Mouse (Mus musculus): Measurements from ENCODE around the gene Lin28b. TPM values are rescaled to one million over a fixed set of nuclear protein-coding genes. Genes with fewer than 3 reads are reported as not detected.

The Lin28b gene
- polyA plus RNA-seq, 1 experiment = not detected

DNA sequence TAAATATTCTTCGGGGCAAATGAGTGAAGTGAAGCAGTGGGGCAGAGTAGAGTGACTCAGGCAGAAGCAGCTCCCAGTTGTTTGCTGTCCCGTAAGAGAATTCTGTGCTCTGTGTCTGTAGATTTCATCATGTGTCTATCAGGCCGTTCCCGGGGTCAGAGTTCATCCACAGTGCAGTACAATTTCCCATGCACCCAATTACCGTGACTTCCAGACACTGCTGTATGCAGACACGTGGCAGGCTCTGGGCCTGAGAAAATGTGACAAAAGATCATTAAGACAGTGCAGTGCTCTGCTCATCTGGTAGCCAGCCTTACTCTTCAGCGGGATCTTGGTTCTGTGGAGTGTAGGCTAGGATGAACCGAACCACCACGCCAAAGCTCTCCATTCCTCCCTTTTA, 141.0 kb downstream of the Lin28b start:
- Histone ChIP-seq H3K27me3 (ENCODE audit: control insufficient read depth, insufficient read depth, low read length) (no peaks in the 10 kb centered on the region), H3K4me3 (ENCODE audit: low read depth, low read length) (no peak overlapping the region), H3K27ac (ENCODE audit: insufficient read depth, low read depth, low read length) (no peak overlapping the region), H3K36me3 (ENCODE audit: control insufficient read depth, insufficient read depth, low read length) (no peaks in the 10 kb centered on the region), H3K4me1 (ENCODE audit: control insufficient read depth, insufficient read depth, insufficient read length, low read length) (no peaks in the 10 kb centered on the region)
- TF ChIP-seq POLR2A (IDR thresholded peaks at IDR 0.05; ENCODE audit: low read depth, low read length) = no peak
- no peak for TF ChIP-seq CTCF (IDR thresholded peaks at IDR 0.05; ENCODE audit: extremely low read depth, insufficient read length, insufficient replicate concordance, low read depth, low read length)
- WGBS = 61% methylated on average over 9 of the region's 9 CpGs

DNA sequence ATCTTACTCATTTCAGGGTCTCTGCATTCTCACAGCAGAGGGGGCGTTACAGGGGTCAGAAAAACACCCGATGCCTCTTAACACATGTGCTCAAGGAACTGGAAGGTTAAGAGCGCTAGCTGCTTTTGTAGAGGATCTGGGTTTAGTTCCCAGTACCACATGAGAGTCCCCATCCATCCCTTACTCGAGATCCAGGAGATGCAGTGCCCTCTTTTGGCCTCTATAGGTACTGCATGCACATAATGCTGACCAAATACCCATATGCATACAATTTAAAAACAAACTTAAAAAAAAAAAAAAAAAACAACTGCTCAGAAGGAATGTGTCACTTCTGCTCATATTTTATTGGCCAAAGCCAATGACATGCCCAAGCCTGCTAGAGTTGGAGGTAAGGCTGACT, 141.8 kb downstream of the Lin28b start:
- WGBS = 75% methylated on average over 4 of the region's 4 CpGs
- no peaks in the 10 kb centered on the region for H3K36me3 ChIP-seq (ENCODE audit: control insufficient read depth, insufficient read depth, low read length)

DNA sequence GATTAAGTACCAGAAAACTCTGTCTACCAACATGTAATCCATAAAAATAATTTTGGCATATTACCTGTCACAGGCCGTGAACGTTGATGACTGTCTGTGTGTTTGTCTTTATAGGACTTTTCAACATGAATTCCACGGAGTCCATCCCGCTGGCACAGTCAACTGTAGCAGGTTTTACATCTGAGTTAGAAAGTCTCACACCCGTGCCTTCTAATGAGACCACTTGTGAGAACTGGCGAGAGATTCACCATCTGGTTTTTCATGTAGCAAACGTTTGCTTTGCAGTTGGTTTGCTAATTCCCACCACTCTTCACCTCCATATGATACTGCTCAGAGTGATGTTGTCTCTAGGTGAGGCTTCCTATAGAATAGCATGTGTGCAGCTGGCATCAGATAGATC, 147.1 kb downstream of the Lin28b start:
- WGBS = 68% methylated on average over 7 of the region's 7 CpGs
- TF ChIP-seq POLR2A (IDR thresholded peaks at IDR 0.05; ENCODE audit: low read depth, low read length) (no peak), CTCF (IDR thresholded peaks at IDR 0.05; ENCODE audit: extremely low read depth, insufficient read length, insufficient replicate concordance, low read depth, low read length) (no peak)
- H3K4me1 ChIP-seq (ENCODE audit: control insufficient read depth, insufficient read depth, insufficient read length, low read length) = no peaks in the 10 kb centered on the region
- H3K36me3 ChIP-seq (ENCODE audit: control insufficient read depth, insufficient read depth, low read length) = no peaks in the 10 kb centered on the region
- no peak overlapping the region for H3K4me3 ChIP-seq (ENCODE audit: low read depth, low read length)
- H3K27me3 ChIP-seq (ENCODE audit: control insufficient read depth, insufficient read depth, low read length) = peaks cover 12% of the 10 kb centered on the region
- no peak overlapping the region for H3K27ac ChIP-seq (ENCODE audit: insufficient read depth, low read depth, low read length)

More for the DNA sequence above, 141.8 kb downstream of the Lin28b start:
- H3K27ac ChIP-seq (ENCODE audit: insufficient read depth, low read depth, low read length) = no peak overlapping the region
- H3K4me1 ChIP-seq (ENCODE audit: control insufficient read depth, insufficient read depth, insufficient read length, low read length) = no peaks in the 10 kb centered on the region
- no peaks in the 10 kb centered on the region for H3K27me3 ChIP-seq (ENCODE audit: control insufficient read depth, insufficient read depth, low read length)
- no peak for TF ChIP-seq CTCF (IDR thresholded peaks at IDR 0.05; ENCODE audit: extremely low read depth, insufficient read length, insufficient replicate concordance, low read depth, low read length)
- H3K4me3 ChIP-seq (ENCODE audit: low read depth, low read length) = no peak overlapping the region

DNA sequence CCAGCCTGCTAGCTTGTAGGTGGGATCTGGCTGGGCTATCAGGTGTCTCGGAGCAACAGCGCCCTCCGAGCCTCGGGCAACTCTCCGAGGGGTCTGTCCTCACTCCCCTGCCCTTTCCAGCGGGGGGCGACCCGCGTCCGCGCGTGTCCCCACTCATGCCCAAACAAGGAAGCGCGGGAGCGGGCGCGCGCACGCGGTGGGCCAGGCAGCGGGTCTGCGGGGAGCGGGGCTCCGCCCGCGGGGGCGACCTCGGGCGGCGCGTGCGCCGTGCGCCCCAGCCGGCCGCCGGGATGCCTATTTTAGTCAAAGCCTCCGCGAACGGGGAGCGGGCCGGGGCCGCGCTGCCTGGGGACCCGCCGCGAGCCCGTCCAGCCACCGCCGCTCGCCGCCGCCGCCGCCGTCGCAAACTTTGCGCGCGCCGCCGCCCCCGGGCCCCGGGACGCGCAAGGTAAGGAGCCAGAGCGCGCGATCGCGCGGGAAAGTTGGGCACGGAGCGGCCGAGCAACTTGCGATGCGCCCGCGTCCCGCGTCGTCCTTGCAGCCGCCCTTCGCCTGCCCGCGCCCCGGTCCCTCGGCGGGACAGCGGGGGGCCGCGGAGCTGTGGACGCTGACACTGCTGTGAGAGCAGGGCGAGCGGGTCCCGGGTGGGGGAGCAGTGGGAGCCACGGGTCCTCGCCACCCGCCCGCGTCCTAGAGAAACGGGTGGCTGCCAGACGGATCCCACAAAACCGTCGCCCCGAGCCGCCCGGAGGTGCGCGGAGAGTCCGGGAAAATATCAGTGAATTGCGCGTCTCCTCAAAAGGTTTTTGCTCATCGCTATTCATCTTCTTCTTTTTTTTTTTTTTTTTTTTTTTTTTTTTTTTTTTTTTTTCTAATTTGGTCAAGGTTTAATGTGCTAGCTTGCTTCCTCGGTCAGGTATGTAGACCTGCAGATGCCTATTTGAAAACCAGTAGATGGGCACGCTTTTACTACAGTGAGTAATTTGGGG, 150.5 kb downstream of the Lin28b start, which contains the start of gene Bves:
Bves (plus strand) TSS at position 339 of the 989 bp plus-strand sequence.
- Histone ChIP-seq H3K4me3 (ENCODE audit: low read depth, low read length) (peak within 1 kb of the TSS; percentile 55), H3K36me3 (ENCODE audit: control insufficient read depth, insufficient read depth, low read length) (no peaks in the 10 kb centered on the region), H3K4me1 (ENCODE audit: control insufficient read depth, insufficient read depth, insufficient read length, low read length) (no peaks in the 10 kb centered on the region), H3K27ac (ENCODE audit: insufficient read depth, low read depth, low read length) (no peak within 1 kb of the TSS), H3K27me3 (ENCODE audit: control insufficient read depth, insufficient read depth, low read length) (peaks cover 12% of the 10 kb centered on the region)
- TF ChIP-seq CTCF (IDR thresholded peaks at IDR 0.05; ENCODE audit: extremely low read depth, insufficient read length, insufficient replicate concordance, low read depth, low read length) = no peak
- no peak for TF ChIP-seq POLR2A (IDR thresholded peaks at IDR 0.05; ENCODE audit: low read depth, low read length)
- 2% methylated on average over 116 of the region's 116 CpGs for WGBS

DNA sequence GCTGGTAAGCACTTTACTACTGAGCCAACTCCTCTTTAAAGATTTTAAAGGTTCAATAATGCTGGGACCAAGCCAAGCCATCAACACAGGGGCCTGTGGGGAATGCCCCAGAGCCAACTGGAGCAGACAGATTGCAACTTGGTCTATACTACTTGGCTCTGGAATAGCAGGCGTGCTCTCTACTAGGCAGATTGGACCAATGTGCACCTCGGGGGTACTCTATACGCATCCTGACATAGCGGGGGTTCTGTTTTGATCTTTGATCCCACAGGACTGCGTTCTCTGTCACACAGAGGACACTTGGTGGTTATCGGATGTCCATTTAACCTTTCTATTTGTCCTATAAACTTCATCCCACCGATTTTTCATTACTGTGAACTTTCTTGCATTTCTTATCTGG, 151.3 kb downstream of the Lin28b start:
- TF ChIP-seq CTCF (IDR thresholded peaks at IDR 0.05; ENCODE audit: extremely low read depth, insufficient read length, insufficient replicate concordance, low read depth, low read length) = no peak
- no peak for TF ChIP-seq POLR2A (IDR thresholded peaks at IDR 0.05; ENCODE audit: low read depth, low read length)
- Histone ChIP-seq H3K27ac (ENCODE audit: insufficient read depth, low read depth, low read length) (no peak overlapping the region), H3K4me3 (ENCODE audit: low read depth, low read length) (no peak overlapping the region), H3K4me1 (ENCODE audit: control insufficient read depth, insufficient read depth, insufficient read length, low read length) (no peaks in the 10 kb centered on the region), H3K36me3 (ENCODE audit: control insufficient read depth, insufficient read depth, low read length) (no peaks in the 10 kb centered on the region), H3K27me3 (ENCODE audit: control insufficient read depth, insufficient read depth, low read length) (peaks cover 12% of the 10 kb centered on the region)
- 32% methylated on average over 7 of the region's 7 CpGs for WGBS

DNA sequence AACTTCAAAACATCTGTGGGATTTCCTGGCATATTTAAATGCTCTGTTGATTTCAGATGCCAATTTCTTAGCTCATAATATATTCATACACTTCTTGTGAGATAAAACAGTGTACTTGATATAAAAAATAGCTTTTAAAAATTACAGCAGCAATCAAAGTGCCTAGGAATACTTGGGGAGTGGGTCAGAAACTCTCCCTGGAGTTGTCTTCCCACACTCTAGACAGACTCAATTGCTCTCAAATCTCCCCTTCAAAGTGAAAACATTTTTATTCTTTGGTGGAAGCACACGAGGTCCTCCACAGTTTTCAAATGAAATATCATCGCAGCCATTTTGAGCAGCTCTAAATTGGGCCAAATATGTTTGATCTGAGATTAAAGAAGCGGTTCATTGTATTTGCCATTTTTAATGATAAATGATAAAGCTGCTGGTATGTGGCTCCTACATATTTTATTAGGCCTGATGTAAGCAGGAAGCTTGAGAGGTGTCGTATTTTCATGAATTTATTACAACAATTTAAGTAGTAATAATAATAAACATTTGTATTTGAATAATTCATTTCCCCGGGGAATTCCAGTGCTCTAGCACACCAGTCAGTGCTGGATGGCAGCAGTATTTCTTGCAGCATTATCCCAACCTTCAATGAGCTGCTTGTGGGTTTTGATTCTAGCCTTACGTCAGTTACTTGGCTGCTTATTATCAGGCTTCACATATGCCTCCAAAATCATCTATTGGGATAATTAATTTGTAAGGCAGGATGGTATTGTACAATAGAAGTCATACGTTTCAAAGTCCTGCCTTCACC, 157.8 kb downstream of the Lin28b start:
- WGBS = 65% methylated on average over 7 of the region's 7 CpGs
- no peak for TF ChIP-seq POLR2A (IDR thresholded peaks at IDR 0.05; ENCODE audit: low read depth, low read length)
- TF ChIP-seq CTCF (IDR thresholded peaks at IDR 0.05; ENCODE audit: extremely low read depth, insufficient read length, insufficient replicate concordance, low read depth, low read length) = no peak

More for the DNA sequence above, 157.8 kb downstream of the Lin28b start:
- Histone ChIP-seq H3K36me3 (ENCODE audit: control insufficient read depth, insufficient read depth, low read length) (no peaks in the 10 kb centered on the region), H3K27me3 (ENCODE audit: control insufficient read depth, insufficient read depth, low read length) (no peaks in the 10 kb centered on the region), H3K27ac (ENCODE audit: insufficient read depth, low read depth, low read length) (no peak overlapping the region), H3K4me3 (ENCODE audit: low read depth, low read length) (no peak overlapping the region), H3K4me1 (ENCODE audit: control insufficient read depth, insufficient read depth, insufficient read length, low read length) (no peaks in the 10 kb centered on the region)

Other genes starting within 250 kb of the Lin28b start
- 0.55 and 0.72 TPM in 2 replicates for gene Bves, start 150.6 kb downstream of the Lin28b start, polyA plus RNA-seq (2012; rRNA removed)
- 4.4 and 9.5 TPM in 2 replicates for gene Hace1, start 91.4 kb upstream of the Lin28b start, polyA plus RNA-seq (2012; rRNA removed)